ENCODE assay signal across 24 mouse cellular contexts in the genomic region with DNA sequence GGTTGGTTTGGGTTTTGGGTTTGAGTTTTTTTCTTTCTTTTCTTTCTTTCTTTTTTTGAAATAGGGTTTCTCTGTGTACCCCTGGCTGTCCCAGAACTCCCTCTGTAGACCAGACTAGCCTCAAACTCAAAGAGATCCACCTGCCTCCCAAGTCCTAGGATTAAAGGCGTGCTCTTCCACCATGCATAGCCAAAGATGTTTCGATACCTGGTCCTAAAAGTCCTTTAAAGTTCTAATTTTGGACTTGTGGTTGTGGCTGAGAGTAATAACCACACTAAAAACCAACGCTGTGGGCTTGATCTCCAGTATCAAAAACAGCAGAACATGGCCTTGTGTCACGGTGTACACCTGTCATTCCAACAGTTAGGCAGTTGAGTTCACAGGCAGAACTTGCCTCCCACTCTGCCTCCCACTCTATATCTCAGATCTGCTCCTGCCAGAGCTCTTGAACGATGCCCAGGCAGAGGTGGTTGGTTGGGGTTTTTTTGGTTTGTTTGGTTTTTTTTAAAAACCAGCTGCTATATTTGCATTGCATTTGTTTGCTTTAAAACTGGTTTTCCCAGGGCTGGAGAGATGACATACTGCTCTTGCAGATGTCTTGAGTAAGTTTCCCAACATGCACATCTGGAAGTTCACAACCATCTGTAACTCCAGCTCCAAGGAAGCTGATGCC. TPM values are rescaled to one million over a fixed set of nuclear protein-coding genes. Genes with fewer than 3 reads are reported as not detected.
DNase-seq lines count a peak whose midpoint lies in the region; ATAC-seq and TF ChIP-seq lines count a peak whose summit lies in the region.
"Had no signal": no experiment of that assay in that cellular context is flagged by ENCODE, and none has a peak within 500 bp of the region (broad histone marks: within the 10 kb centered on the region; RNA-seq: fewer than 3 reads in every experiment).

No protein-coding gene starts in this region.

- WGBS in lung, embryonic 14.5 days, result 78% methylated on average over 5 of the region's 5 CpGs

- H3K9ac ChIP-seq in lung, embryonic 14.5 days, result no peak overlapping the region
- H3K9ac ChIP-seq: embryonic facial prominence, embryonic 13.5 days; heart, embryonic 12.5 days; hindbrain, embryonic 13.5 days; limb, embryonic 13.5 days; liver, embryonic 13.5 days; midbrain, embryonic 13.5 days had no signal

- H3K9me3 ChIP-seq in lung, embryonic 14.5 days (ENCODE audit: low read depth, low read length), result no peaks in the 10 kb centered on the region
- H3K9me3 ChIP-seq: embryonic facial prominence, embryonic 13.5 days; heart, embryonic 12.5 days; hindbrain, embryonic 13.5 days; limb, embryonic 13.5 days; liver, embryonic 13.5 days; midbrain, embryonic 13.5 days had no signal

- no peak overlapping the region for H3K4me2 ChIP-seq in lung, embryonic 14.5 days
- H3K4me2 ChIP-seq: embryonic facial prominence, embryonic 13.5 days; heart, embryonic 12.5 days; hindbrain, embryonic 13.5 days; limb, embryonic 13.5 days; liver, embryonic 13.5 days; midbrain, embryonic 13.5 days had no signal

- 0 out of 2 replicates have a peak overlapping the region, but pooled peaks have one; percentile 30 for H3K27ac ChIP-seq in lung, embryonic 14.5 days (ENCODE audit: low read depth)
- H3K27ac ChIP-seq: embryonic facial prominence, embryonic 13.5 days; hindbrain, embryonic 13.5 days; limb, embryonic 13.5 days; liver, embryonic 13.5 days; macrophage; midbrain, embryonic 13.5 days had no signal

- no peaks in the 10 kb centered on the region for H3K27me3 ChIP-seq in lung, embryonic 14.5 days (ENCODE audit: insufficient read depth, low read length)
- H3K27me3 ChIP-seq: embryonic facial prominence, embryonic 13.5 days; heart, embryonic 12.5 days; hindbrain, embryonic 13.5 days; limb, embryonic 13.5 days; liver, embryonic 13.5 days; midbrain, embryonic 13.5 days had no signal

- DNase-seq in lung, embryonic 14.5 days, result peak; percentile 48
- DNase-seq in lung, postnatal 4 days, result no peak
- peak; percentile 8 for DNase-seq in urinary bladder, postnatal 14 days (ENCODE audit: low spot score)
- no peak for DNase-seq in urinary bladder, postnatal 25 days (ENCODE audit: low spot score)
- DNase-seq in lung, postnatal 36 days, result peak; percentile 24
- DNase-seq: adrenal gland, adult 8-10 months; cerebellum, postnatal 10 days; gastrocnemius, adult 2 months; heart, postnatal 14 days; kidney, adult 9 months; kidney, postnatal 4 days; liver, embryonic 13.5 days; spleen, adult 18-20 months; thymus, postnatal 14 days had no signal

- peaks cover 8% of the 10 kb centered on the region; the same call in 1 of the 2 replicates for H3K4me1 ChIP-seq in lung, embryonic 14.5 days (ENCODE audit: insufficient read depth)
- H3K4me1 ChIP-seq: embryonic facial prominence, embryonic 13.5 days; heart, embryonic 12.5 days; hindbrain, embryonic 13.5 days; limb, embryonic 13.5 days; midbrain, embryonic 13.5 days had no signal

- ATAC-seq in lung, embryonic 14.5 days (ENCODE audit: insufficient read depth), result no peak
- ATAC-seq in megakaryocyte-erythroid progenitor cell, adult 5-6 weeks (replicated peaks; ENCODE audit: low FRiP score, low TSS enrichment, poor library complexity, severe bottlenecking), result no peak
- ATAC-seq in monocyte, adult 5-6 weeks (replicated peaks; ENCODE audit: insufficient number of reproducible peaks, low FRiP score, low TSS enrichment, poor library complexity, severe bottlenecking), result no peak
- ATAC-seq: forebrain, embryonic 16.5 days; inflammation-experienced regulatory T-cells, adult 6 months; midbrain, embryonic 13.5 days had no signal

- H3K36me3 ChIP-seq in lung, embryonic 14.5 days (ENCODE audit: insufficient read depth), result peaks cover 23% of the 10 kb centered on the region

- H3K4me3 ChIP-seq in lung, embryonic 14.5 days (ENCODE audit: low read depth, low read length), result no peak overlapping the region
- H3K4me3 ChIP-seq: embryonic facial prominence, embryonic 13.5 days; heart, embryonic 12.5 days; hindbrain, embryonic 13.5 days; limb, embryonic 13.5 days; liver, embryonic 13.5 days; midbrain, embryonic 13.5 days had no signal

- TF ChIP-seq CTCF in lung, embryonic 14.5 days (IDR thresholded peaks at IDR 0.05; ENCODE audit: low read depth), result no peak

RNA-seq across cellular contexts. Expression of gene Iqcg, which starts 38.2 kb away (rescaled TPM):
- polyA plus RNA-seq in lung, embryonic 14.5 days (2014; fragmentation: Nextera tagmentation; extraction: Ambion mirVana), result 2.6 TPM in 2 replicates
- total RNA-seq in megakaryocyte-erythroid progenitor cell, adult 5-6 weeks (2014; fragmentation: Nextera tagmentation), result 1.4 TPM in 1 of 2 replicates, not detected in the other
- total RNA-seq in megakaryocyte-erythroid progenitor cell, adult 5-6 weeks (2017), result 0.04 and 0.89 TPM in 2 replicates
- 0.78 to 0.96 TPM (median 0.86 TPM) in 3 replicates for total RNA-seq in monocyte, adult 5-6 weeks (2017)

RNA-seq across cellular contexts. Expression of gene Rpl35a, which starts 38.4 kb away (rescaled TPM):
- polyA plus RNA-seq in lung, embryonic 14.5 days (2014; fragmentation: Nextera tagmentation; extraction: Ambion mirVana), result 1,015 and 1,080 TPM in 2 replicates
- 3,282 and 3,383 TPM in 2 replicates for total RNA-seq in megakaryocyte-erythroid progenitor cell, adult 5-6 weeks (2014; fragmentation: Nextera tagmentation)
- 1,974 and 2,153 TPM in 2 replicates for total RNA-seq in megakaryocyte-erythroid progenitor cell, adult 5-6 weeks (2017)
- total RNA-seq in monocyte, adult 5-6 weeks (2017), result 1,318 to 2,339 TPM (median 2,031 TPM) in 3 replicates

RNA-seq across cellular contexts. Expression of gene Lmln, which starts 44.5 kb away (rescaled TPM):
- 3.5 and 3.8 TPM in 2 replicates for polyA plus RNA-seq in lung, embryonic 14.5 days (2014; fragmentation: Nextera tagmentation; extraction: Ambion mirVana)
- total RNA-seq in megakaryocyte-erythroid progenitor cell, adult 5-6 weeks (2014; fragmentation: Nextera tagmentation), result 0.87 and 8.1 TPM in 2 replicates
- 0.66 and 0.88 TPM in 2 replicates for total RNA-seq in megakaryocyte-erythroid progenitor cell, adult 5-6 weeks (2017)
- total RNA-seq in monocyte, adult 5-6 weeks (2017), result 0.21 to 0.57 TPM (median 0.39 TPM) in 3 replicates

Comparison
In these comparisons a context has a peak if more than half of its experiments do, and no peak if none do; other contexts are left out.
1. DNase-seq: peak in lung, embryonic 14.5 days (single experiment), urinary bladder, postnatal 14 days (single experiment) and lung, postnatal 36 days (single experiment); none in lung, postnatal 4 days (0 of 2) and urinary bladder, postnatal 25 days (single experiment).